Mouse (Mus musculus): ENCODE data around the gene Commd8. TPM values are rescaled to one million over a fixed set of nuclear protein-coding genes. Genes with fewer than 3 reads are reported as not detected.

Gene Commd8
- polyA plus RNA-seq (2012; rRNA removed), result 6.5 and 7.9 TPM in 2 replicates

DNA sequence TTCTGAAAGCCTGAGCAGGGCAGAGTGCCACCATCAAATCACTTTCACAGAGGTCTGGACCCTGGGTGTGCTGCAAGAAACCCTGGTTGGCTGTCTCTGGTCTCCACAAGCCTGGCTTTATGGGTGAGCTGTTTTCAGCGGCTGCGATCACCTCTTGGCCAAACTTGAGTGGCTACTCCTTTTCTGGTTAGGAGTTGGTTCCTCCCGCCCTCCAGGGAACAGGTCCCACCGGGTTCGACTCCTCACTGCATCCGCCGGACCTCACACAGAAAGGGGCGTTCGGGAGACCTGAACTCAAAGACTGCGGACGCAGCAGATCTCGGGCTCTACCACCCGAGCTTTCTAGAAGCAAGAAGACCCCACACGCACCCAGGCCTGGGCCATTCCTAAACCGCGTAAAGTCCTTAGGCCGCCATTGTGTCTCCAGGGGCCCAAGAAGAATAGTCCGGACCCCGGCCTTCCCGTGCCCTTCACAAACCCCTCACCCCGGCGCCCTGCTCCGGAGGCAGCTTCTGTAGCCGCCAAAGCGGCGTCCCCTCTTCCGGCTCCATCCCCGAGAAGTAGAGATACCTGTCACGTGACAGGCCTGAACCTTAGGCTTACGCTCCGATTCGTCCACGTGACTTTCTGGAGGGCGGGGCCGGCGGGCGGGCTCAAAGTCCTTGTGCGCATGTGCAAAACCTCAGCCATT lies at the start of gene Commd8:
Commd8 (minus strand) TSS at position 596 of the 691 bp plus-strand sequence.
- peak; percentile 45 for DNase-seq (ENCODE audit: low read depth)

DNA sequence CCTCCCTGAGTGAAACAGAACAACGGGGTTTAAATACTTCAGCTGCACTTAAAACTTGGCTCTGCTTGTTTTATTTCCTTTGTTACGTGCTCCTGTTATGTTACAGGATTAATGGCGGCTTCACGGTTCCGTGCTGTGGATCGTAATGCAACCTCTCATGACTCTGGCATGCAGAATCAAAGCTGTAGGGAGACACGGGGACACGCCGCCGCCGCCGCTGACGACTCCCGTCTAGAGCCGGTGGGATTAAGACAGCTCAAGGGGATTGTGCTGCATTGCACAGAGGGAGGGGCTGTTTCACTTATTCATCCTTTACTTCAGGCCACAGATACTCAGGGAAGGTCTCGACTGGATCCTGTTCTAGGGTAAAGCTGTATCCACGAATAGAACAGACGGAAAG lies 43.8 kb upstream of the Commd8 start:
- no peak for DNase-seq (ENCODE audit: low read depth)

DNA sequence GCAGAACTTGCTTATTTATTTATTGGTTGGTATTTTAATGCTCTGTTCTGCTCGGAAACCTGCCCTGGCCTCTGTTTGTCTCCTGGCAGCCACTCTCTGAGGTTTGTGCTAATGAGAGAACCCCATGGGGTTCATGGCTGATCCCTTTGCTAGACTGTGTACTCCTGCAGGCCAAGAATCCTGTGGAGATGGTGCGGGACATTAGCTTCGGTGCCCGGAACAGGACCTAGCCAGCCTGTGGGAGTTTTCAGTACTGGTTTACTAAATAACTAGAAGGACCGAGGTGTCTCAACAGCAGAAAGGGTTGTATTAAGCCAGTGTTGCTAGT lies 42.8 kb upstream of the Commd8 start:
- no peak for DNase-seq (ENCODE audit: low read depth)

DNA sequence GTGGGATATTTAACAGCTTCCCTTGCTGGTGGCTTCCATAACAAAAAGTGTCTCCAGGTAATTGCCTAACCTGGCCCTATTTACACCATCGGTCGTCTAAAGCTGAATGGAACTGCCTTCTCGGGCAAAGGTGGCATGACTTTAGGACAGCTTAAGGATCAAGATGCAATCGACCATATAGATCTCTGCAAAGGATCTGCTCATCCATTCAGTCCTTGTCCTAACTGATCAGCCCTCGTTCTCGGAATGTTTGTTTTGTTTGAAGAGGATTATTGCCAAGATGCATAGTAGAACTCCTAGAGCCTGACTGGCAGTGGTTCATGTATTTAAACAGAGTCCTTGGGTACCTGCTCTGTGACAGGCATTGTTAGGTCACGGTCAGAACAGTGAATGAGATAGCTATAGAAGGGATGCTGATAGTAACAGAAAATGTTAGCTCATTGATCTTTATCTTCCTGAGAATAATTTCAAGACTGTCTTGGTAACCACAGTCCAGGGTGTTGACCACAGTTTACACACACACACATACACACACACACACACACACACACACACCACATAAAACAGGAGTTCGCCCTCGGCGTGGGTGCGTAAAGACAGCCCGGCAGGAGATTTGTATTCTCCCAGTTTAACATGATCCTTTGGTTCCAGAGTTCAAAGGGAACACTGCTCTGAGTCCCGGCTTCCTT lies 42.3 kb upstream of the Commd8 start:
- DNase-seq (ENCODE audit: low read depth), result peak; percentile 80

DNA sequence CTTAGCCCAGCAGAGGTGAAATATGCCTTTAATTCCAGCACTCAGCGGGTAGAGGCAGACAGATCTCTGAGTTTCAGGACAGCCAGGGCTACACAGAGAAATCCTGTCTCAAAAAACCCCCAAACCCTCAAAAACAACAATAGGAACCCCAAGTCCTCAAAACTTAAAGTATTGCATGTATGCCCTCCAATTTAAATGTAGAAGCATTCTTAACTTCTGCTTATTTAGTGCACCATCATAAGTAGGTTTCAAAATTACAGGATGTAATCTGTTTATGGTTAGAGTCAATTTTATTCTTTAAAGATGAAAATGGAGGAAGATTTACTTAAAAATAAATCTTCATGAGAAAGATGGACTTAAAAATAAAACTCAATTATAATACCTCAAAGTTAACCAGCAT lies 40.5 kb upstream of the Commd8 start:
- DNase-seq (ENCODE audit: low read depth), result no peak

DNA sequence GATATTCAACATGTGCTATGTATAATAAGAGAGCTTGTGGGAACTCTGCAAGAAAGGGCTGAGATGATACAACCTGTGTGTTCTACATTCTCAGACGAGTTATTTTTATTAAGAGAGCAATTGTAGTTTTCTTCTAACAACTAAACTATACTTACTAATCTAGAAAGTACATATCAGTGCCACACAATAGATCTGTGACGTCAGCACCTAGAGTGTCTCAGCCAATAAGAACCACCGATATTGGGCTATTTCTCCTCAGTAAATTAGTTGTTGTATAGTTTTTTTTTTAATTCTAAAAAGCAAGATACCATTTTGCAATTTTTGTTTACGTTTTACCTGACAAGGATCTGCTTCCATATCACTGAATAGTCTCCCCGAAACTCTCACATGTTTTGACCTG lies 37.3 kb upstream of the Commd8 start:
- DNase-seq (ENCODE audit: low read depth), result no peak

DNA sequence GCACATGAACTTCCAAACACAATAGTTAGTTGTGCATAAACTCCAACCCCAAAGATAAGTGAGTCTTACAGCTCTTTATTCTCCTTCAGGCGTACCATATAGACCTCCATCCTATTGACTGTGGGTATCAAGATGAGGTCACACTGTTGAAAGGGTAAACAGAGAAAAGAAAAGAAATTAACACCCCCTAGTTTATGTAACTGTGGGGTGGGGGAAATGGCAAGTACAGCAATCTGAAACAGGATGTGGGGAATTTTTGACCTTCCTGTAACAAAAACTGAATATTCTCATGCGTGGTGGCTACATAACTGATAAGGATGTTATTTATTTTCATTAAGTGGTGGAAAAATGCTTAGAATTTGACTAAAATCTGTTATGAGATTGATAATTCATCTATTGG lies 36.5 kb upstream of the Commd8 start:
- DNase-seq (ENCODE audit: low read depth), result no peak

DNA sequence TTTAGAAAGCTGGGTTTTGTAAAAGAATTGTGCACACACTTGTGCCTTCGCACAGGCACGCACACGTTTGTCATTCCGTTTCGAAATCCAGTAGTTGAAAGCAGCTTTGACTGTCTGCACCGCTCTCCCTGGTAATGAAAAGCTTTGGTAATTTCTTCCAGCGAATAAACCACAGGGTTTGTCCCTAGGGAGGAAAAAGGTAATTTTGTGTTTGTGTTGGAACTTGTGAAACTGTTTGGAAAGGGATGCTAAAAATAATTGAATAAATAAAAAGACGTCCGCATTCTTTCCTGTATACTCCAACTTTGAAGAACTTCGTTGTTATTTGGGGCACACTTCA lies 35.7 kb upstream of the Commd8 start:
- peak; percentile 61 for DNase-seq (ENCODE audit: low read depth)

DNA sequence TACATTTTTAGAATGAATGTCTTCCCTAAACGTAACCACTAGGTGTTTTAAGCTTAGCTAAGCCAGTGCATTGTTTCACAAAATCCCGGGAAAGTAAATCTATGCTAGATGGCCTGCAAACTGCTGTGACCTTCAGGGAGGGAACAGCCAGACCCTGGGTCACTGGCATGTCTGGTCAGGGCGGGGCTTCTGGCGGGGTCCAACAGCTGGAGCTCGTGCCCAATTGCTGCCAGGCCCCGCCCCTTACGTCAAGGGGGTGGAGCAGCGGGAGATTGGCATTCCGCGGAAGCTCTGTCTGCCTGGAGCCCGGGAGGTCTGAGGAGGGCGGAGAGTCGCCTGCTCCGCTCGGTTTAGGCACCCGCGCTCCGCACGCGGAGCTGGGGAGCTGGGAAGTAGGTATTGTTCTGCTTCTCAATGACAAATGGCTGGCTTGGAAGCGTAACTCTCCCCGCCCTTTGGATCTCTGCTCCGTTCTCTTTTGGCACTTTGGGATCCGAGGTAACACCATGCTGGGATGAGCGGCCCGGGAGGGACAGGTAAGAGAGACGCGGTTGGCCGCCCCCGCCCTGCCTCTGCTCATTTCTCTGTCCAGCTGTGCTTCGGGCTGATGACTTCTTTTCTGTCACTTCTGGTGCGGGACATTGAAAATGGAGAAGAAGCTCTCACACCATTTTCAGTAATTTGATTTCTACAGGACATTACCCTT lies 35.2 kb upstream of the Commd8 start:
- DNase-seq (ENCODE audit: low read depth), result peak; percentile 60

DNA sequence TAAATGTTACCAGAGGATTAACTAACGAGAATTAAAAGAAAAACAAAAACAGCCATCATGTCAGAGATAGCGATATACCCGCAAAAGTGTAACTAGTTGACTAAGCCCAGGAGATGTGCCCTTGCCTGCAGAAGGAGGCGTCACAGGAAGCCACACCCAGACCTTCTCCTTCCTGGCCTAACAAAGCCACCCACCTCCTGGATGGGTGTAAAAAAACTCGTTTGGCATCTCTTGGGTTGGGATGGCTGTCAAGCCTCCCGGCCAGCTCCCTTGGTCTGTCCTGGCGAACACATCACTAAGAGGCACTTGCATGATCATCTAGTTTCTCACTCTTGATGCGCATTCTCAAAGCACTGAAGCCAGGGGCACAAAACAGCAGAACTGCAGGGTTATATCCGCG lies 34.0 kb upstream of the Commd8 start:
- peak; percentile 81 for DNase-seq (ENCODE audit: low read depth)

DNA sequence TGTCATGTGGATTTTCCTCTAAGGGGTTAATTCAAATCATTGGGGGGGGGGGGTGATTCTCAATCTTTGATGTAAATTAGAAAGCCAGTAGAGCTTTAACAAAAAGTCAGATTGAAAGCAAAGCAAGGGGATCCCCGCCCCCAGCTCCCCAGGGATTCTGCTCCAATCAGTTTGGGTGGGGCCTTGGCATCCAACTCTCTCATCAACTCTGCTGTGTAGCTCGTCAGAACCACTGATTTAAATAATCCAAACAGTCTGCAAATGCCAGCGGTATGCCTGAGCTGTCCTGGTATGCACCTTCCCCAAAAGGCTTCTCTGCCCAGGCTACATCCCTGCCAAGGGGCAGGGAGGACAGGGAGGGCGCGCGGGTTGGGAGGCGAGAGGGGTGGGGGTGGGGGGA lies 33.6 kb upstream of the Commd8 start:
- DNase-seq (ENCODE audit: low read depth), result no peak

DNA sequence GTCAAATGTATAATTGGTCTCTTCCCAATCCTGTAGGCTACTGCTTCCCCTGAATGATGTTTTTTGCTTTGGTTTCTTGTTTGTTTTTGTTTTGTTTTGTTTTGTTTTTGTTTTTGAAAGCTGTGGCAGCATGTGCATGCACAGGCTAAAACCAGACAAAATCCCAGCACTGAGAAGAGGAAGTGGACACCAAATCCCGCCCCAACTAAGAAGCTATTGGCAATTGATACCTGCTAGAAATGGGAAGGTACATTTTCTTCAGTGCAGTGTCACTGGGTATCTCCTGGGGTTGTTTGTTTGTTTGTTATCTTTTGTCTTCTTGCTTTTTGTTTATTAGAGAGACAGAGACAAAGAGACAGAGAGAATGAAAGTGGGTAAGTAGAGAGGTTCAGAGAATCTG lies 27.5 kb upstream of the Commd8 start:
- no peak for DNase-seq (ENCODE audit: low read depth)

DNA sequence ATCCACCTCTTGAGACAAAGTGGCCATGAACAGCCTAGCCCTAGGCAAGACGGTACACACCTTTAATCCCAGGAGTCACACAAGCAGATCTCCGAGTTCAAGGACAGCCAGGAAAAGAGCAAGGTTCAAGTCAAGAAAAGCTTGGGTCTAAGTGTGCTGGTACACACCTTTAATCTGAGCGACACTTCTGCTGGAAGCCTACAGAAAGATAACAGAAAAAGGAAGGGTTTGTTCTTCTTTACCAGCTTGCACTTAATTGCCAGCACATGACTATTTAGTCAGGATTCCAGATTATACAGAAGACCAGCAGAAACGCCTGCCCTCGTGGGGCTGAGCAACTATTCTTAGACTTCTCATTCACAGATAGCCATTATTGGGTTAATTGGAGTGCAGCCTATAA lies 23.9 kb upstream of the Commd8 start:
- no peak for DNase-seq (ENCODE audit: low read depth)

DNA sequence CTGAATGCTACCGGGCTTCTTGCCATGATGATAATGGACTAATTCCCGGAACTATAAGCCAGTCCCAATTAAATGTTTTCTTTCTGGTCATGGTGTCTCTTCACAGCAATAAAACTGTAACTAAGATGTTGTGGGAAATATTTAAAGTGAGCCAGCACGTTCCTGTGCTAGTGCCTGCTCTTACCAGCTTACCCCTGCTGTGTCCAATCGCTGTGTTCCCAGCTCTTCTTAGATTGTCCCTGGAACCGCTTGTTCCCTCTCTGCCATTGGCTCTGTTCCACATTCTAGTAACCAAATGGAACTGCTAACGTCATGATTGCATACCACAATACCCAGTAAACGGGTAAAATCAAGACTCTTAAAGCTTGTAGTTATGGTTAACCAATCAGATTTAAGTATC lies 23.2 kb upstream of the Commd8 start:
- no peak for DNase-seq (ENCODE audit: low read depth)

DNA sequence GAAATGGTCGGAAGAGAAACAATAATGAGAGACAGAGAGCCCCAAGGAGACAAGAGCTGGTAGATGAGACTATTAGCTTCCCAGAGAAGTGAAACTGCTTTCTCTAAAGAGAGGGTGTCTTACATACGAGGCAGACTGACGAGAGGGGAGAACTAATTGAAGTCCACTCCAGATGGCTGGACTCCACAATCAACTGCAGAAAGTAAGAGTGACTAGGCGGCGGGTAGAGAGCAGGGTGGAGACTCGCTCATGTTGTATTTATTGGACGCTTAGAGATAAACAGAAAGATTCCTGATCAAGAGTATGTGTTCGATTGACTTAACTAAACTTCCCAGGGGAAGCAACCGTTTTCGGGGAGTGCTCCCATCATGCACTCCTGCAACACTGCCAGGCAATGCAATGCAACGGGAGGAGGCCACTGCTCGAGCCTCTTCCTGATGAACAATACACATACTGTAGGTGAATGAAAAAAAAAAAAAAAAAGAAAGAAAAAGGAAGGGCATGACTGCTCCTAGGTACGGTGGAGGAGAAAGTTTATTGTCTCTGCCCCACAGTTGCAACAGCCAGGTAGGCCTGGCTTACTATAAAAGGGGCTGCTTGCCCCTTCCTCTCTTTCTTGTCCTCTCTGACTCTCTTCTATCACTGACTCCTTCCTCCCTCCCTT lies 16.6 kb upstream of the Commd8 start:
- DNase-seq (ENCODE audit: low read depth), result no peak

DNA sequence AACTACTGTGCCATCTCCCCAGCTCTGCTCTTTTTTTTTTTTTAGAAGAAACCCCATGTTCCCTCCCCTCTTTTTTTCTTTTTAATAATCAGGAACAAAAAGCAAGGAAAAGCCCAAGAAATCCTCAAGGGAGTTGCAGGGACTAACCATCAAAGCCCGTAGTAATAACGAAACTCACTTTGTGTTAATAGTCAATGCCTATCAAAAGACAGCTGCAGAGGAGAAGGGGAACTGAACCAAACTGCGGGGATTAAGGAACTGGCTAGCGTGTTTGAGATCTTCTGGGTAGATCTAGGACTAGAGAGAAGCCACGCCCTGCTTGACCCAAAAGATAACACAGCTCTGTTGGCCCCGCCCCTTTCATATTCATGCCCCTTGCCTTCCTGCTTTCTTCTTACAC lies 15.9 kb upstream of the Commd8 start:
- no peak for DNase-seq (ENCODE audit: low read depth)

DNA sequence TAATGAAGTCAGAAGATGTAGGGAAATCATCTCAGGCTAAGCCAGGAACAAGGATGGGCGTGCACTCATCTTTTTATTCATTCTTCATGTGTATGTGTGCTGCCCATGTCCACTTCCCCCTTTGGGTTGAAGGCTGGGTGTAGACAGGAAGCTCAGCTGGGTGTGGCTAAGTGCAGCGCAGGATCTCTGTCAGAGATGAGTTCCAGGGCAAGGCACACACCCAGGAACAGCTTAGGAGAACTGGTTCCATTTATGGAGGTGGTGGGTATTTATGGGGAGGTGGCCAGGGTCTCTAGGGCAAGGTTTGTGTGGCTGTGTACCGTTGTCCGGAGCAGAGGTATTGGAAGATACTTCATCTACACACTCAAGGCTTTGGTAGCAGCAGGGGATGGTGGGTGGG lies 14.8 kb upstream of the Commd8 start:
- DNase-seq (ENCODE audit: low read depth), result no peak

DNA sequence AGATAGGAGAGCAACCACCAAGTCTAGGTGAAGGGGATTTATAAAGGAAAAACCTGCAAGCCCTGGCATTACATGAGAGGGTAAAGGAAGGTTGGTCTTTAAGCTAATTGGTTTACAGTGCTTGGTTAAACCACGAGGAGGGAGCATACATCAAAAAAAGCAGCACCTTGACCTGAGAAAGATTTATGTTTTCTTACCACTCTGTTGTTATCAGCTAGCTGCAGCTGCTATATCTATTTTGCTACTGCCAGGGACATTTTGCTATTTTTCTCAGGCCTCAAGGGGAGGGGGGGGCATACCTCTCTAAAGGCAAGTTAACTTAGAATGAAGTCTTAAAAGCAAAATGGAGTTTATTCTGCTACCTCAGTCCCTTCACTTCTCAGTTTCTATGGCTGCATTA lies 13.2 kb upstream of the Commd8 start:
- no peak for DNase-seq (ENCODE audit: low read depth)

DNA sequence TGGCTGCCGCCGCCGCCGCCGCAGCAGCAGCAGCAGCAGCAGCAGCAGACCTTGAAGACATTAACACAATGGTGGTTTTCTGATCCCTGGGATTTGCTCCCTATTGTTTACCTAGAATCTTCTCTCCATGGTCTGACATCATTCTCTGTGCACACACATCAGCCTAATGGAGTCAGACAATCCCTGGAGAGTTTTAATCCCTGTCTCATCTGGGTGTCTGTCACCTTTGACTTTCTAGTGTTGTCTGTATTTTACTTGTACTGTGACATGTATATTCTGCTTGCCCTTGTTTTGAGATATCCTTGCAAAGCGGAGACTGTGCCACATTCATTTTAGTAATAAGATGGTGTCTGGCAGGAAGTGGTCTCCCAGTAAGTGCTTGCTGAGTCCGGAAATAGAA lies 7.5 kb upstream of the Commd8 start:
- no peak for DNase-seq (ENCODE audit: low read depth)

DNA sequence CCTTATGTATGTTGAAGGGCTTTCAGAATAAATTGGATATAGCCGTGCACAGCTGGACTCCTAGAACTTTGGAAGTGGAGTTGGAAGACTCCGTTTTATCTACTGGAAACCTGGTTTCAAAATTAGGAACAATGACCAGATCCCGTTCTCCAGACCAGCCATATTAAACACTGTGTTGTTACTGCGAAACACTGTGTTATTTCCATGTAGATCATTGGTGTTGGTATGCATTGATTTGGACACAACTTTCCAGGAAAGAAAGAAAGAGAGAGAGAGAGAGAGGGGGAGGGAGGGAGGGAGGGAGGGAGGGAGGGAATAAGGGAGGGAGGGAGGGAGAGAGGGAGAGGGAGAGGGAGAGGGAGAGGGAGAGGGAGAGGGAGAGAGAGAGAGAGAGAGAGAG lies 7.1 kb upstream of the Commd8 start:
- DNase-seq (ENCODE audit: low read depth), result no peak

DNA sequence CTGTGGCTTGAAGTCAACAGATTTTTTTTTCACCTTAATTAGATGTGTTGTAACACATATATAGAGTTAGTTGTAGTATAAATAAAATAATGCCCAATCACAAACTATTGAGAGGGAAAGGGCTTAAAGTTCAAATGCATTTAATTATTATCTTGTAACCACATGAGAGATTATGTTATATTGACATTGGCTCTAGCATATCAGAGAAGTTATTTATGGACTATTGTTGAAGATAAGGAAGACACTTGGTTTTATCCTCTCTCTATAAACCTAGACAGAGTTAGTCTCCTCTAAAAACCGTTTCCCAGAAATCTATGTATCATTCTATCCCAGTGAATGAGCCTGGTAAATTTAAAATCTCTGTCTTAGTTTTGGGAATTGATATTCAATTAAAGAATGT lies 5.5 kb upstream of the Commd8 start:
- DNase-seq (ENCODE audit: low read depth), result no peak

DNA sequence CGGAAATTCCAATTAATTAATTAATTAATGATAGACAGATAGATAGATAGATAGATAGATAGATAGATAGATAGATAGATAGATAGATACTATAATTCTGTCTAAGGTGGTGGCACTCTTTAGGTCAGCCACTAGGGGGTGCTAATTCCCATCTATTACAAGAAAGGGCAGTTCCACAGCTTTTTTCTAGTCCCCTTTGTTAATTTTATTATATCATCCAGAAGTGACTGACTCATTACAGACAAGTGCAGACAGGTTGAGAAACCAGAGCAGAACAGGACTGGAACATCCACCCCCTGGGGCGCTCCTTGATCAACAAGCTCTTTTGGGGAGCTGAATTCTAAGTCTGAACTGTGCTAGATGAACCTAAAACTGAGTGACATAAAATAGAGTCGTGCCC lies 4.7 kb upstream of the Commd8 start:
- peak; percentile 65 for DNase-seq (ENCODE audit: low read depth)

DNA sequence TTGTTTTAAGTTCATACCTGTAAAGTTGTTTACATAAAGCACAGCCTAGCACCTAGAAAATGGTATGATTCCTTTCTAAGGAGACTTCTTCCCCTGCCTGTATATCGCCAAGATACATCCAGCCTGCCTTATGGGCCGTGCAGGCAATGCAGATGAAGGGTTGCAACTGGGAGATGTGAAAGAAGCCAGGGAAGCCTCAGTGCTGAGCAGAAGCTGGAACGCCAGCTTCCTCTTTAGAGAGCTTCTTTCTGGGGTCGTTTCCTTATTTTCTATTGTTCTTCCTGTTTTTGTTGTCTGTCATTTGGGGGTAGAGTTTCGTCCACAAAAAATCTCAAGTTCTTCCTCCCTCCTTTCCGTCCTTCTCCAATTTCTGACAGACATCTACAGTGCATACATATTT lies 2.1 kb upstream of the Commd8 start:
- DNase-seq (ENCODE audit: low read depth), result no peak

Data from gonadal fat pad, adult 2 months (tissue).